Mouse (Mus musculus): ENCODE results near the gene Gm45015.

GRCm38 (mm10) chrX:73363291-73363690 lies 26.7 kb upstream of the Gm45015 start:
- TF ChIP-seq CTCF (IDR thresholded peaks at IDR 0.05; ENCODE audit: low read depth, low read length) (no peak), TAL1 (conservative IDR thresholded peaks at IDR 0.05; ENCODE audit: low read depth, low read length) (no peak), POLR2AphosphoS5 (IDR thresholded peaks at IDR 0.05; ENCODE audit: insufficient replicate concordance, low read depth, low read length) (no peak)

Measured in G1E (cell line).